Mouse (Mus musculus) limb, embryonic 14.5 days (tissue): ENCODE measurements around the gene Clec4a2. TPM values are rescaled to one million over a fixed set of nuclear protein-coding genes. Genes with fewer than 3 reads are reported as not detected.
"Not testable (repeated sequence)": the region's sequence is repeated elsewhere in the genome, so short reads cannot be mapped to it uniquely, and the experiment has no call there.

ENCODE experiments used
- ATAC-seq: fragments of 200-750 bp; cut with Nextera tagmentation; 2 replicates; pipeline ENCODE4 v1.8.0; 2017; ENCODE audit warnings: low read depth, moderate number of reproducible peaks, moderate TSS enrichment; ENCODE audit not compliant: low FRiP score
- DNase-seq: peaks from one replicate; pipeline ENCODE4 v3.0.0-alpha.2; 2015; ENCODE audit warnings: low spot score
- H3K27ac ChIP-seq: fragments of 300-500 bp; sonication (generic); replicated peaks from 2 replicates; pipeline ENCODE4 v1.5.1; 2014; ENCODE audit warnings: low read depth, mild to moderate bottlenecking, low read length, moderate library complexity, mixed read lengths
- H3K27me3 ChIP-seq: fragments of 300-500 bp; sonication (generic); 2 replicates; pipeline ENCODE4 v1.6.1; 2014; ENCODE audit warnings: low read length, mixed read lengths; ENCODE audit not compliant: control insufficient read depth, insufficient read depth
- H3K36me3 ChIP-seq: fragments of 300-500 bp; sonication (generic); 2 replicates; pipeline ENCODE4 v1.6.1; 2014; ENCODE audit warnings: mild to moderate bottlenecking, low read length, moderate library complexity, mixed read lengths; ENCODE audit not compliant: control insufficient read depth, insufficient read depth
- H3K4me1 ChIP-seq: fragments of 300-500 bp; sonication (generic); 2 replicates; pipeline ENCODE4 v1.6.1; 2014; ENCODE audit warnings: antibody characterized with exemption, low read length, mixed read lengths; ENCODE audit not compliant: control insufficient read depth, insufficient read depth
- H3K4me2 ChIP-seq: fragments of 300-500 bp; sonication (generic); replicated peaks from 2 replicates; pipeline ENCODE4 v1.6.1; 2014; ENCODE audit warnings: low read depth, mild to moderate bottlenecking, low read length, moderate library complexity; ENCODE audit not compliant: severe bottlenecking
- H3K4me3 ChIP-seq: fragments of 300-500 bp; sonication (generic); replicated peaks from 2 replicates; pipeline ENCODE4 v1.5.1; 2014; ENCODE audit warnings: low read length
- H3K9ac ChIP-seq: fragments of 300-500 bp; sonication (generic); 2 replicates; pipeline ENCODE4 v1.6.1; 2014; ENCODE audit warnings: mild to moderate bottlenecking, low read depth, low read length, moderate library complexity; ENCODE audit not compliant: severe bottlenecking
- H3K9me3 ChIP-seq: fragments of 300-500 bp; sonication (generic); 2 replicates; pipeline ENCODE4 v1.6.1; 2016; ENCODE audit warnings: low read length; ENCODE audit not compliant: control insufficient read depth
- POLR2A ChIP-seq: fragments of 200-500 bp; IDR thresholded peaks from 2 replicates; pipeline ENCODE4 v1.8.0; 2012; ENCODE audit warnings: inconsistent platforms, mild to moderate bottlenecking, moderate library complexity, borderline replicate concordance; ENCODE audit not compliant: insufficient read depth, insufficient read length; ENCODE audit errors: extremely low read depth
- WGBS: fragments of 180-500 bp; shearing (Covaris S2); extraction: QIAGEN DNeasy Blood & Tissue Kit; methylation state at CpG from one replicate; pipeline ENCODE4 v1.1.7; 2014; 5-methylcytosine and 5-hydroxymethylcytosine counted together
- polyA plus RNA-seq, 2 experiments: library from polyadenylated mRNA; depleted of rRNA in 1 of 2; stranded (reverse) in 1 of 2; unstranded in 1 of 2; fragments of >200 nt; fragmentation: Nextera tagmentation in 1 of 2; extraction: Ambion mirVana in 1 of 2; gene quantifications; 2 replicates each; pipeline versions ENCODE4 v1.2.1 to v1.2.3; 2012 to 2014

The Clec4a2 gene
- polyA plus RNA-seq, 2 experiments, result 2.3 to 4.5 TPM

- Histone ChIP-seq H3K27ac (no peak overlapping the region), H3K4me3 (no peak overlapping the region)
- 56% methylated on average over 1 of the region's 1 CpGs for WGBS
These were observed 63.9 kb downstream of the Clec4a2 start for GRCm38 (mm10) chr6:123170106-123170505.

DNA sequence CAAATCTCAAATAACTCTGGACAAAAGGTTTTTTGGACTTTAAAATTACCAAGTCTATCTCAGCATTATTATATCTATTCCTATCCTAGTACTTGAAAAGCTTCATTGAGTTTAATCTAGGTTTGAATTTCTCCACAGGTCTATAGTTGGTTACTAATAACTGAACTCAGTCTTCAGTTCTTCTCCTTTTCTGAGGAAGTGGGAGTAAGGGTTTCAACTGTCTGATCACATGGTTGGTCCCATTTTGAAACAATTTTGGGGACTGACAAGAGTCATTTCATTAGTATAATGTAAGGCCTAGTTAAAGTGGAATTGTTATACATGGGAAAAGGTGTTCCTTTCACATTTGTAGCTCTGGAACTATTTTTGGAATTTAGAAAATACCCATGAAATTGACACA is 64.8 kb downstream of the Clec4a2 start:
- no peaks in the 10 kb centered on the region for H3K4me1 ChIP-seq
- ATAC-seq (no peak), DNase-seq (no peak)
- H3K4me3 ChIP-seq, result no peak overlapping the region
- H3K9ac ChIP-seq, result no peak overlapping the region
- no peaks in the 10 kb centered on the region for H3K27me3 ChIP-seq
- H3K27ac ChIP-seq, result no peak overlapping the region
- no peak for TF ChIP-seq POLR2A
- H3K36me3 ChIP-seq, result no peaks in the 10 kb centered on the region
- H3K9me3 ChIP-seq, result no peaks in the 10 kb centered on the region
- no peak overlapping the region for H3K4me2 ChIP-seq

More at GRCm38 (mm10) chr6:123170106-123170505, 63.9 kb downstream of the Clec4a2 start:
- Histone ChIP-seq H3K4me1 (no peaks in the 10 kb centered on the region), H3K9ac (no peak overlapping the region), H3K4me2 (no peak overlapping the region), H3K27me3 (no peaks in the 10 kb centered on the region), H3K9me3 (no peaks in the 10 kb centered on the region), H3K36me3 (no peaks in the 10 kb centered on the region)
- TF ChIP-seq POLR2A, result no peak
- no peak for ATAC-seq
- no peak for DNase-seq

DNA sequence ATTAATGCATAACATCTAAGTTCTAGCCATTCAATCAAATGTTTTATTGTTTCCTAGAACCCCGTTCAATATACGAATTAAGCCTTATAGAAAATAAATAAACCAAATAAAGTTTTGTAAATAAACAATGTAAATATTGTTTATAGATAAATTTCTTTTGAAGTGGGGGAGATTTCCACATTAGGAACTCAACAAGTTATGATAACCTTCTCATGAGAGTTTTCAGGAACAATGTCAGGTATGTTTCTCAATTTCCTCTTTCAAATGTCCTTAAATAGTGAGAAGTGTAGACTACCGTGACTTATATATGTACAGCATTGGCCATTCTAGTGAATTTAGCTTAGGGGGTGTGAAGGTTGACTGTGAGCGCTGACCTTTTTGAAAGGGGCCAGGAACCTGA is 66.4 kb downstream of the Clec4a2 start, which contains the start of gene Clec4b2:
Clec4b2 (plus strand) TSS at position 301 of the 400 bp plus-strand sequence.
- no peak for TF ChIP-seq POLR2A
- Histone ChIP-seq H3K4me3 (no peak within 1 kb of the TSS), H3K27me3 (no peaks in the 10 kb centered on the region), H3K36me3 (no peaks in the 10 kb centered on the region), H3K4me1 (no peaks in the 10 kb centered on the region), H3K27ac (no peak within 1 kb of the TSS), H3K9ac (no peak within 1 kb of the TSS), H3K9me3 (no peaks in the 10 kb centered on the region), H3K4me2 (no peak within 1 kb of the TSS)
- DNase-seq (no peak), ATAC-seq (no peak)
- WGBS, result 90% methylated on average over 4 of the region's 4 CpGs

GRCm38 (mm10) chr6:123175549-123175948 is 69.3 kb downstream of the Clec4a2 start:
- Histone ChIP-seq H3K9ac (no peak overlapping the region), H3K27me3 (no peaks in the 10 kb centered on the region), H3K4me1 (no peaks in the 10 kb centered on the region), H3K9me3 (no peaks in the 10 kb centered on the region), H3K4me2 (no peak overlapping the region), H3K4me3 (no peak overlapping the region), H3K27ac (no peak overlapping the region), H3K36me3 (no peaks in the 10 kb centered on the region)
- no peak for TF ChIP-seq POLR2A
- WGBS, result 75% methylated on average over 1 of the region's 1 CpGs
- ATAC-seq (no peak), DNase-seq (no peak)

DNA sequence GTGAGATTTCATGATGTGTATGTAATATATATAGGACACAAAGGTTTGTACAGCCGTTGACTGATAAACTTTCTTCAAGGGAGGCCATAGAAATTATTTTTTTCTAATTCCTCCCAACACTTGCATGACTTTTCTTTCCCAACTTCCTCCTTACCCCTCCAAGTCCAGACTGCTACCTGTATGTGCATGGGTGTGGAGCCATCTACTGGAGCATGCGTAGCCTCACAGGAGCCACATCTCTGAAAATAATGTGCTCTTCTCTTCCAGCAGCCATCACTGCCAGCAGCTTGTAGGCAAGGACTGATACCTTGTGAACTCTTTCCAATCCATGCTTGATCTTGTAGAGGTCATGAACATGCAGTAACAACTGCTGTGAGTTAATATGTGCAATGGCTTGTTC is 78.6 kb downstream of the Clec4a2 start:
- not testable (repeated sequence) for H3K9me3 ChIP-seq, H3K36me3 ChIP-seq, H3K27me3 ChIP-seq, ATAC-seq, DNase-seq, H3K4me2 ChIP-seq, H3K27ac ChIP-seq, H3K4me3 ChIP-seq, H3K9ac ChIP-seq, H3K4me1 ChIP-seq
- 79% methylated on average over 2 of the region's 2 CpGs for WGBS

Other genes with a start within 250 kb of the Clec4a2 start
- gene Necap1, start 232.0 kb upstream of the Clec4a2 start, polyA plus RNA-seq (2012; rRNA removed), result 49.3 and 54.9 TPM in 2 replicates
- gene Necap1, start 232.0 kb upstream of the Clec4a2 start, polyA plus RNA-seq (2014; fragmentation: Nextera tagmentation; extraction: Ambion mirVana), result 58.3 and 58.9 TPM in 2 replicates
- gene Clec4a1, start 184.6 kb upstream of the Clec4a2 start, polyA plus RNA-seq (2012; rRNA removed), result 3.4 and 3.8 TPM in 2 replicates
- 4.2 and 6.2 TPM in 2 replicates for gene Clec4a1, start 184.6 kb upstream of the Clec4a2 start, polyA plus RNA-seq (2014; fragmentation: Nextera tagmentation; extraction: Ambion mirVana)
- 1.3 and 1.4 TPM in 2 replicates for gene Clec4a3, start 153.9 kb upstream of the Clec4a2 start, polyA plus RNA-seq (2012; rRNA removed)
- gene Clec4a3, start 153.9 kb upstream of the Clec4a2 start, polyA plus RNA-seq (2014; fragmentation: Nextera tagmentation; extraction: Ambion mirVana), result 4.0 and 4.4 TPM in 2 replicates
- gene Clec4a4, start 116.1 kb upstream of the Clec4a2 start, polyA plus RNA-seq (2012; rRNA removed), result not detected in 2 replicates
- gene Clec4a4, start 116.1 kb upstream of the Clec4a2 start, polyA plus RNA-seq (2014; fragmentation: Nextera tagmentation; extraction: Ambion mirVana), result not detected in 2 replicates
- not detected in 2 replicates for gene Clec4b1, start 56.5 kb upstream of the Clec4a2 start, polyA plus RNA-seq (2012; rRNA removed)
- gene Clec4b1, start 56.5 kb upstream of the Clec4a2 start, polyA plus RNA-seq (2014; fragmentation: Nextera tagmentation; extraction: Ambion mirVana), result not detected in 2 replicates
- gene Clec4b2, start 66.5 kb downstream of the Clec4a2 start, polyA plus RNA-seq (2012; rRNA removed), result not detected in 2 replicates
- gene Clec4b2, start 66.5 kb downstream of the Clec4a2 start, polyA plus RNA-seq (2014; fragmentation: Nextera tagmentation; extraction: Ambion mirVana), result not detected in 2 replicates
- 1.9 and 2.2 TPM in 2 replicates for gene Clec4n, start 123.4 kb downstream of the Clec4a2 start, polyA plus RNA-seq (2012; rRNA removed)
- gene Clec4n, start 123.4 kb downstream of the Clec4a2 start, polyA plus RNA-seq (2014; fragmentation: Nextera tagmentation; extraction: Ambion mirVana), result 2.7 and 3.7 TPM in 2 replicates
- gene Clec4d, start 155.7 kb downstream of the Clec4a2 start, polyA plus RNA-seq (2012; rRNA removed), result 0.10 and 0.38 TPM in 2 replicates
- 0.33 and 0.48 TPM in 2 replicates for gene Clec4d, start 155.7 kb downstream of the Clec4a2 start, polyA plus RNA-seq (2014; fragmentation: Nextera tagmentation; extraction: Ambion mirVana)
- gene Clec4e, start 183.4 kb downstream of the Clec4a2 start, polyA plus RNA-seq (2012; rRNA removed), result 0.03 and 0.05 TPM in 2 replicates
- gene Clec4e, start 183.4 kb downstream of the Clec4a2 start, polyA plus RNA-seq (2014; fragmentation: Nextera tagmentation; extraction: Ambion mirVana), result not detected in 2 replicates
- gene Vmn2r19, start 201.9 kb downstream of the Clec4a2 start, polyA plus RNA-seq (2012; rRNA removed), result not detected in 2 replicates
- gene Vmn2r19, start 201.9 kb downstream of the Clec4a2 start, polyA plus RNA-seq (2014; fragmentation: Nextera tagmentation; extraction: Ambion mirVana), result not detected in 2 replicates